Mouse (Mus musculus): ENCODE measurements around the gene Idh1. TPM values are rescaled to one million over a fixed set of nuclear protein-coding genes. Genes with fewer than 3 reads are reported as not detected.
A peak's percentile ranks its signal among the peaks of the same experiment; 100 is the strongest.
"Not testable (repeated sequence)": the region's sequence is repeated elsewhere in the genome, so short reads cannot be mapped to it uniquely, and the experiment has no call there.

Idh1 gene
- total RNA-seq (2021) = 10 to 100 TPM; 65.9 to 74.1 TPM

GRCm38 (mm10) chr1:65186287-65187073, at the start of gene Idh1, which contains the start of gene Pikfyve:
TSS of gene Idh1 (minus strand) at chr1:65186500.
TSS of gene Pikfyve (plus strand) at chr1:65186683.
- peak; percentile 94 for DNase-seq (ENCODE audit: low spot score)
- intact Hi-C loops (cut with DNase I) = no loop called here

DNA sequence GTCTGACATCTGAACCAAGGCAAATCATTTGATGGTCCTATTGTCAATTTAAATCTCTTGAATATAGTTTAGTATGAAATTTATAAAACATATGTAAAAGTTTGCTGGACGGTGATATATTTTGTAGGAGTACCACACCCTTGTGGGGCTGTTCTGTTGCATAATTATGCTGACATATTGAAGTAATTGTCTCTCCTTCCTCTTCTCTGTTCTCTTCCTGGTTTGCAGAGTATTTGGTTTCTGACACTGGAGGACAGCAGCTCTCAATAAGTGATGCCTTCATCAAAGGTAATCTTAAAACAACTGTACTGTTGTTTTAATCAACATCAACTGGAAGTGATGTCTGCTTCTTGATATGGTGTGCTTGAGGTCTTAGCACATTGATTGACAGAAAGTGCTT, 44.3 kb upstream of the Idh1 start:
- intact Hi-C loops (cut with DNase I) = no loop called here
- no peak for DNase-seq (ENCODE audit: low spot score)

- intact Hi-C loops (cut with DNase I); DNase-seq (ENCODE audit: low spot score): not testable (repeated sequence)
These were observed 43.5 kb upstream of the Idh1 start for GRCm38 (mm10) chr1:65229768-65230167.

GRCm38 (mm10) chr1:65227681-65228080, 41.4 kb upstream of the Idh1 start:
- no peak for DNase-seq (ENCODE audit: low spot score)
- intact Hi-C loops (cut with DNase I) = no loop called here

DNA sequence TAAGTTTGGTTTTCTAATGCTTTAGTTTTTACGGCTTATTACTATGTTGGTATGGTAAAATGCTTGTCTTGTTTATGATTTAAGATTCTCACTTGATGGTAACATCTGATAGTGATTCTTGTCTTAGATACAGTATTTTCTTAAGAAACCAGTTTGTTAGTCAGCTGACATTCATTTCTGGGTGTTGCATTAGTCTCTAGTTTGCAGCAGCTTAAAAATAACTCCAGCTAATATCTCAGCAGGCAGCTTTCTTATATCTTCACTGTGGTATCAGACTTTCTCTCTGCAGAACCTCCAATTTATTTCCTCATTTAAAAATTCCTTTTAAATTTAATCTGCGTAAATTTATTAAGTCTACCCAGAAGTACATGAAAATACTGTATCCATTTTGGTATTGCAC, 37.4 kb upstream of the Idh1 start:
- intact Hi-C loops (cut with DNase I) = no loop called here
- DNase-seq (ENCODE audit: low spot score) = no peak

DNA sequence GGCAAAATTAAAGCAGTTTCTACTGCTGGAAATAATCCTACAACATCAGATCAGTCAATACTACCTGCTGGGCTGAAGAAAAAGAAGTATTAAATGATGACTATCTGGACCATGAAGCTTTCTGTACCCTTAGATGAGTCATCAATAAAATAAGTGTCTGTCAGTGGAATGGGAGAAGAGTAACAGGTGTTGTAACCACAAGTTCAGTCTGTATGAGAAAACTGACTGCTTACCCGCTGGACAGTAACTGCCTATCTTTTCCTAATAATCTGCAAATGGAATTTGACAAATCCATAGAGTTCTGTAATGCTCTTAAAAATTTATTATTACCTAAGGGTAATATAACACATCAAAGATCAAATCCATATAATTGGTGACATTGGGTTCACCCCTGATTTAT, 31.7 kb upstream of the Idh1 start:
- intact Hi-C loops (cut with DNase I) = no loop called here
- no peak for DNase-seq (ENCODE audit: low spot score)

DNA sequence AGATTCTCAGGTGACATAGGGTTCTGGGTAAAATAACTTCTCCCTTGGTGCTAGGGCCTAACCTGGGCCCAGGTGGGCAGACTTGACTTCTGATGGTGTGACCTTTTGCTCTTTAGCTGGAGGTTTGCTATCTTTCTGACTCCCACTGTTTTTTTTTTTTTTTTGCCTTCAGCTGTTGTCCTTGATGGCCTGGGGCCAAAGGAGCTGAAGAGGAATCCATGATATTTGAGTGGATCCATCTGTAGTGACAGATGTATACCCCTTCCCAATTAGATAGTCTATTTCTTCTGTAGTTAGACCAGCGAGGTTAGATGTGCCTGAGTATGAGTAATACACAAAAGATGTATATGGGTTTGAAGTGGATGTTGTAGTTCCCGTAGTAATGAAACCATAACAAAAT, 31.3 kb upstream of the Idh1 start:
- DNase-seq (ENCODE audit: low spot score) = no peak
- intact Hi-C loops (cut with DNase I) = no loop called here

- intact Hi-C loops (cut with DNase I) = no loop called here
- no peak for DNase-seq (ENCODE audit: low spot score)
These were observed 26.9 kb upstream of the Idh1 start for GRCm38 (mm10) chr1:65213214-65213613.

DNA sequence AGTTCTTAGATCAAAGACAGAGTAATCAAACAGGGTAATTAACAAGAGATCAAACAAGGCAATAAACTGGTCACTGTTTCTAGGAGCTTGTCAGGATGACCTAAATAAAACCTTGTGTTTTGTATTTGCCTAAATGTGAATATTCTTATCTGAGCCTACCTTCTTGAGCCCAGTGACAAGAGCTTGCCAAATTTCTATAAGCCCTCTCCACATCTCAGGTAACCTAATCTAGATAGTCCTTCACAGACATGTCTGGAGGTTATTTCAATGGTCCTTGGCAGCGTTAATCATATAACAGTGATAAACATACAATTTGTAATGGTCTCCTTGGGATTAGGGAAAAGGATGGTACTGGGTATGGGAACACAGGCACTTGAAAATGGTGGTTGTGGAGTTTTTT, 18.0 kb upstream of the Idh1 start:
- DNase-seq (ENCODE audit: low spot score) = no peak
- intact Hi-C loops (cut with DNase I) = no loop called here

DNA sequence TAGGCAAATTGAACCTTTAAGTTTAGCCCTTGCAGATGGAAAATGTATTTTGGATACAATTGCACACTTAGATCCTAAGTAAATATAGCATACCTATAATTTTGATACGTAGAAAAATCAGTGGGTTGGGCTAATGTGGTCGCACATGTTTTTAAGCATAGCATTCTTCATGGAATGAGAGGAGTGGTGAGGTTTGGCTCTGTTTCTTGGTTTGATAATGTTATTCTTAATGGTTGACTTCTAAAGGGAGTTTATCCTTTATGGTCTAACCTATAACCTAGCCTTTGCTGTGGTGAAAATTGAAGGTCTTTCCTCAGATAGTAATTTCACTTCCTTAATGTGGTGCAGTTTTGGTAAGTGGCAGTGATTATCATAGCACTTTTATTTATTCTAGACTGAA, 12.6 kb upstream of the Idh1 start:
- intact Hi-C loops (cut with DNase I) = no loop called here
- no peak for DNase-seq (ENCODE audit: low spot score)

- no peak for DNase-seq (ENCODE audit: low spot score)
- intact Hi-C loops (cut with DNase I) = no loop called here
These were observed 12.1 kb upstream of the Idh1 start for GRCm38 (mm10) chr1:65198425-65198824.

DNA sequence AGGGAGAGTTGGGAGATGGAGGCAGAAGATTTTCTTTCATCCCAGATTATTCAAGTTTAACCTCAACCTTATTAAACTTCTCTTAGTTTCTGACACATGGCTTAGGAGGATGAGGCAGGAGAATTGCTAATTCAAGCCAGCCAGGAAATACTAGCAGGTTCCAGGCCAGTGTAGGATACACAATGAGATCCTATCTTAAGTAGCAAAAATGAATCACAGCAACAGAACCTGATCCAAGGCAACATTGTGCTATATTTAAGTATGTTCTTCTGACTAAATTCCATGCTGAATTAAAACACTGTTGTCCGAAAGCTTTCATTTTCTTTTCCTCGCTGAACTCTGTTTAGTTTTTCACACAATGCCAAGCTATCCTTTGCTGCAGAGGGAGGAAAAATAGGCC, 6.9 kb upstream of the Idh1 start:
- DNase-seq (ENCODE audit: low spot score) = no peak
- intact Hi-C loops (cut with DNase I) = no loop called here

DNA sequence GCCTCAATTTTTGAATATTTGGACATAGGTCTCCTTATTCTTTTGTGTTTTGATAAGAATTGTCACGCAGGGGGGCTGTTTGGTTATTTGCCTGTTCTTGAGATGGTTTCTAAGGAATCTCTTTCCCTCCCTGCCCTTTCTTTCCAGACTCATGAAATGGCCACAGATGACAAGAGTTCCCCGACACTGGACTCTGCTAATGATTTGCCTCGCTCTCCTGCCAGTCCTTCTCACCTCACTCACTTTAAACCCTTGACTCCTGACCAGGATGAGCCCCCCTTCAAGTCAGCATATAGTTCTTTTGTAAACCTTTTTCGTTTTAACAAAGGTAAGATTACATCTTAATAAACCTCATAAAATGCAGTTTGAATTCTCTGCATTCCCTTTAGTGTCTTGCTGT, 3.9 kb upstream of the Idh1 start:
- DNase-seq (ENCODE audit: low spot score) = no peak
- intact Hi-C loops (cut with DNase I) = no loop called here

GRCm38 (mm10) chr1:65187074-65187430, 752 bp upstream of the Idh1 start:
- intact Hi-C loops (cut with DNase I) = no loop called here
- DNase-seq (ENCODE audit: low spot score) = no peak

- no peak for DNase-seq (ENCODE audit: low spot score)
- intact Hi-C loops (cut with DNase I) = no loop called here
These were observed 635 bp downstream of the Idh1 start for GRCm38 (mm10) chr1:65185524-65186205.

DNA sequence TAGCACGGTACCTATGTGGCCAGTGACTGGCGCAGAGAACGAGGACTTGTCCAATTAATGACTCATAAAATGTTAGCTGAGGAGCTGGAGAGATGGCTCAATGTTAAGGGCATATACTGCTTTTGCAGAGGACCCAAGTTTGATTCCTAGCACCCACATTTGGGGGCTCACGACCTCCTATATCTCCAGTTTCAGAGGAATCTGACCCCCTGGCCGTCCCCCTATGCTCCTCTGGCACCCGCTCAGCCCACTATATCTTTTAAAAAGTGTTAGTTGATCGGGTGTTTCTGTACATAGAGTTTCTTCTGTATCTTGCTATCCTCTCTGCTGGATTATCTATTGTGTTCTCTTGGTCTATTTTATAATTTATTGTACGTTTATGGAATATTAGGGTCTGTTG, 1.3 kb downstream of the Idh1 start:
- no peak for DNase-seq (ENCODE audit: low spot score)
- intact Hi-C loops (cut with DNase I) = no loop called here

DNA sequence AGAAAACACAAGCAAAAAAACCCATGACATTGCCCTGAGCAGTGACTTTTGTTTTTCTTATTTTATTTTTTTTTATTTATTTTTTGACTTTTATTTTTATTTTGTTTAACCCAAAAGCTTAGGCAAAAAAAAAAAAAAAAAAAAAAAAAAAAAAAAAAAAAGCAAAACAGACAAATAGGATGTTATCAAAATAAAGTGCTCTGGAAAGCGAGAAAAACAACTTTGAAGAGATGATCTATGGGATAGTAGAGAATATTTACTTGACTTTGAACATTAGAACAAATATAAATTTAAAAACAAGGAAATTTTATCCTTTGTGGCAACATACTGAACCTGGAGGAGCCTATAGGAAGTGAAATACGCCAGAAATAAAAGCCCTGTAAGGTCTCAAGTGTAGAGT, 2.3 kb downstream of the Idh1 start:
- intact Hi-C loops (cut with DNase I) = no loop called here
- DNase-seq (ENCODE audit: low spot score) = no peak

GRCm38 (mm10) chr1:65181459-65181858, 4.8 kb downstream of the Idh1 start:
- intact Hi-C loops (cut with DNase I) = no loop called here
- DNase-seq (ENCODE audit: low spot score) = no peak

DNA sequence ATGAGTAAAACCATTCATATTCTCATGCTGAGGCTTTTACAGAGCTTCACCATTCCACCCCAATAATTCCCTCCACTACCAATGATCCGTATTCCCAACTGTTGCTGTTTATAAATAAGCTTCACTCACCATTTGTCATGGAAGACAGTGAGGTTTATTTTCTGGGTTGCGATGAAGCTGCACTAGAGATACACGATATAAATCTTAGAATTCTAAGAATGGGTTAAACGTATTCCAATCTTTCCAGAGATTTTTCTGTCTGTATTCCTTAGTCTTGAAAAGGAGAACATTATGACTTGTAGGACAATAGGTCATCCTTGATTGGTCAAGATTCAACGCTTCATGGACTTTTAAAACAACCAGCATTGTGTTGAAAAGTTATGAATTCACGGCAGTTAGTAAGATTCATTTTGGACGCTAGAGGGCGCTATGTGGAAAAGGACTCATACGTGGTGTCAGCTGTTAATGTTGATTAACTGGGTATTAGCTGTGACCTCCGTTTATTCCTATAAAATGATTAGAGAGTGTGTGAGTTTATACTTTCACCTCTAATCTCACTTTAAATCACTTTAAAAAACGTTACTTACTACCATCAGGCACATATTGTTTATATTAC, 6.6 kb downstream of the Idh1 start:
- intact Hi-C loops (cut with DNase I) = loop anchor here (2.0 kb wide), 2 partner anchors 67 to 133 kb away; no protein-coding TSS in a partner anchor
- DNase-seq (ENCODE audit: low spot score) = no peak

DNA sequence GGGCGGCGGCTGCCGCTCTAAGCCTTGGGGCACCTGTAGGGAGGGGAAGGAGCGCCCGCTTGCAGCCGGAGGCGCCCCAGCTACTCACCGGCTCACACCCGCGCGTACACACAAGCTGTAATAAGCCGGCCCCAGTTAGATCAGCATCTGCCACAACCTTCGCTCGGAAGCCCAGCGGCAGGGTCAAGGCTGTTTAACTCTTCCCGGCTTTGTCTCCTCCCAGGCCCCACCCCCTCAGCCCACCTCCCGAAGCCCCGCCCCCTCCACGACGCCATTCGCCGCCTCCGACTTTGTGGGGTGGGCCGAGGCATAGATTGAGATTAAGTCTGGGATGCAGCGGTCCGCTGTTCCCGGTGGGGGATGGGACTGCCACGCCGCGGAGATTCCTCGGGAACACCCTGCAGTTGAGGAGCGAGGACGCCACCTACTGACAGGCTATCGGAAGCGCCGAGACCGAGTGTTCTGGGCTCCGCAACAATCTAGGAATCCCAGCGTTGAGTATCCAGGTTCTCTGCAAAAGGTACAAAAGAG, 7.3 kb downstream of the Idh1 start:
- peak; percentile 95 for DNase-seq (ENCODE audit: low spot score)
- intact Hi-C loops (cut with DNase I) = loop anchor here (2.0 kb wide), 2 partner anchors 66 to 132 kb away; no protein-coding TSS in a partner anchor

Measured in heart, postnatal 25 days (tissue).